Mouse (Mus musculus): ENCODE results near the gene Kif18a. TPM values are rescaled to one million over a fixed set of nuclear protein-coding genes. Genes with fewer than 3 reads are reported as not detected.

Gene Kif18a
- total and polyA plus RNA-seq, 2 experiments from 2014 or later, result 1.3 to 3.3 TPM

DNA sequence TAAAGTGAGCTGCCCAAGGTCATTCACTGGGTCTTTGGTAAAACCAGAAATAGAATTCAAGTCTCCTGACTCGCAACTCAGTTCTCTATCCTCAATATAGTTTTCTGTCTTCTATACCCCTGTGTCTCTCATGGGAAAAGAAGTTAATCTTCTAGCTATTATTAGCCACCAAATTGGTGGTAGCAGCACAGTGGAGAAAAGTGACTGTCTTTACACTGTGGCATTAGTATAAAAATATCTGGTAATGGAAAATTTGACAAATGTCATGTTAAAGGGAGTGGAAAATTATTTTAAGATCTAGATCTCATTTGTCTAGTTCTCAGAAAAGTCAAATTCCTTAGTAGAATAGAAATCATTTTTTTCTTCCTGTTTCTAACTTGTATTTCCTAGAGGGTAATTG is 51.3 kb downstream of the Kif18a start:
- H3K9ac ChIP-seq (replicated peaks; ENCODE audit: low read depth, low read length), result no peak overlapping the region
- 35% methylated on average over 1 of the region's 1 CpGs for WGBS

DNA sequence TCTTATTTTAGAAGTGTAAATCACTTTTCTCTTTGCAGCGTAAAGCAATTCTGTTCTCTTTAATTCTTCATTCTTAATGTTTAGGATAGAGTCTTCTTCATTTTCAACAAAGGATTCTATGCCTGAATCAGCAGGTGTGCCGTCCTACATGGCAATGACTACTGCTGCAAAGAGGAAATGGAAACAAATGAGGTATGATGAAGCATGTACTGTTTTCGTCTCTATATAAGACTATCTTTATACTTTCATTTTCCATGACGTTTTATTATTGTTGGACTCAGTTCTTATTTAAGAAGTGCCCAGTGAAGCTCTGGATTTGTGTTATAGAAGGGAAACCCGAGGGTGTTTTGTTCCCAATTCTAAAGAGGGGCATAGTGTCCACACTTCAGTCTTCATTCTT is 53.7 kb downstream of the Kif18a start:
- H3K4me1 ChIP-seq (ENCODE audit: control insufficient read depth, insufficient read depth), result no peaks in the 10 kb centered on the region
- DNase-seq (ENCODE audit: low spot score) (no peak), ATAC-seq (ENCODE audit: insufficient read depth, low read depth) (no peak)
- no peak overlapping the region for H3K9ac ChIP-seq (replicated peaks; ENCODE audit: low read depth, low read length)
- H3K27me3 ChIP-seq (ENCODE audit: control insufficient read depth, insufficient read depth, low read length), result no peaks in the 10 kb centered on the region
- 93% methylated on average over 5 of the region's 5 CpGs for WGBS
- TF ChIP-seq EP300 (IDR thresholded peaks at IDR 0.05; ENCODE audit: low read depth), result no peak
- TF ChIP-seq CTCF (IDR thresholded peaks at IDR 0.05; ENCODE audit: low read depth), result no peak
- H3K4me2 ChIP-seq (ENCODE audit: low read depth, low read length), result no peak overlapping the region
- no peak overlapping the region for H3K4me3 ChIP-seq (ENCODE audit: low read depth, low read length)
- no peak overlapping the region for H3K27ac ChIP-seq (ENCODE audit: low read depth)
- no peaks in the 10 kb centered on the region for H3K9me3 ChIP-seq (replicated peaks; ENCODE audit: control insufficient read depth, low read length)
- H3K36me3 ChIP-seq (replicated peaks; ENCODE audit: control insufficient read depth, insufficient read depth, low read length), result peaks cover 12% of the 10 kb centered on the region

More for the DNA sequence above, 51.3 kb downstream of the Kif18a start:
- H3K36me3 ChIP-seq (replicated peaks; ENCODE audit: control insufficient read depth, insufficient read depth, low read length), result peaks cover 9% of the 10 kb centered on the region
- no peak overlapping the region for H3K27ac ChIP-seq (ENCODE audit: low read depth)
- no peak overlapping the region for H3K4me2 ChIP-seq (ENCODE audit: low read depth, low read length)
- TF ChIP-seq CTCF (IDR thresholded peaks at IDR 0.05; ENCODE audit: low read depth) (no peak), EP300 (IDR thresholded peaks at IDR 0.05; ENCODE audit: low read depth) (no peak)
- no peaks in the 10 kb centered on the region for H3K4me1 ChIP-seq (ENCODE audit: control insufficient read depth, insufficient read depth)
- ATAC-seq (ENCODE audit: insufficient read depth, low read depth), result no peak
- DNase-seq (ENCODE audit: low spot score), result no peak
- H3K9me3 ChIP-seq (replicated peaks; ENCODE audit: control insufficient read depth, low read length), result no peaks in the 10 kb centered on the region
- H3K27me3 ChIP-seq (ENCODE audit: control insufficient read depth, insufficient read depth, low read length), result no peaks in the 10 kb centered on the region
- H3K4me3 ChIP-seq (ENCODE audit: low read depth, low read length), result no peak overlapping the region

DNA sequence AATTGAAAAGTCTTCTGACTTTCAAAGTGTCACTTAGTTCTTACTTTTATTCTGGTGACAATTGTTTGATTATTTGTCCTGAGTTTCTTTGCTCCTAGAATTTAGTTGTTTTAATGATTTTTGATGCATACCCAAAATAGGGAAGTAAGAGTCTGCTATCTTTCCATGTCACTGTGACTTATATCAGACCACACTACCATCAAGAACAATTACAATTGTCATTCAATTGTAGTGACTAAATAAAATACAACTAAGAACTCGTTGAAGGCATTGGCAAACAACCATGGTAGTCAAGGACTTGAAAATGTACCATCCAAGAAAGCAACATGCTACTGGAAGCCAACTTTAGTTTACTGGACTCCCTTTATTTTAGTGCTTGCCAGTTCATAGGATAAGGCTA is 55.2 kb downstream of the Kif18a start:
- H3K27ac ChIP-seq (ENCODE audit: low read depth), result no peak overlapping the region
- TF ChIP-seq EP300 (IDR thresholded peaks at IDR 0.05; ENCODE audit: low read depth), result no peak
- TF ChIP-seq CTCF (IDR thresholded peaks at IDR 0.05; ENCODE audit: low read depth), result no peak
- ATAC-seq (ENCODE audit: insufficient read depth, low read depth), result no peak
- no peaks in the 10 kb centered on the region for H3K27me3 ChIP-seq (ENCODE audit: control insufficient read depth, insufficient read depth, low read length)
- H3K9me3 ChIP-seq (replicated peaks; ENCODE audit: control insufficient read depth, low read length), result no peaks in the 10 kb centered on the region
- no peak overlapping the region for H3K9ac ChIP-seq (replicated peaks; ENCODE audit: low read depth, low read length)
- H3K36me3 ChIP-seq (replicated peaks; ENCODE audit: control insufficient read depth, insufficient read depth, low read length), result peaks cover 12% of the 10 kb centered on the region
- no peaks in the 10 kb centered on the region for H3K4me1 ChIP-seq (ENCODE audit: control insufficient read depth, insufficient read depth)
- H3K4me3 ChIP-seq (ENCODE audit: low read depth, low read length), result no peak overlapping the region
- no peak for DNase-seq (ENCODE audit: low spot score)
- H3K4me2 ChIP-seq (ENCODE audit: low read depth, low read length), result no peak overlapping the region
- 86% methylated on average over 1 of the region's 1 CpGs for WGBS

DNA sequence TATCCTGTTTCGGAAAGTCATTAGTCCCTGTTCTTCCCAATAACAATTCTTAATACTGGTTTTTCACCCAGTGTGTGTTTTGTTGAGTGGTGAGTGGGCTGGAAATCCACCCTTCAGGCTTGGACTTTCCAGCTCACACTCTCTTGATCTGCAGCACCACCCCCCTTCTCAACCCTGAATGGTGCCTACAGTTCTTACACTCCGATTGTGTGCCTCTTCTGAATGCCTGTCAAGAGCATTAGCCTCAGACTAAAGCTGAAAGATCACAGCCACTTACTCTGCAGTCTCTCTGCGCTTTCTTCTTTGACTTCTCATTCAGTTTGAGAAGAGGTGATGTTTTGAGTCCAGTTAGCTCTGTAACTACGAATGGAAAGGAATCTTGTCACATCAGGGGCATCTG is 64.8 kb downstream of the Kif18a start:
- Histone ChIP-seq H3K27me3 (ENCODE audit: control insufficient read depth, insufficient read depth, low read length) (no peaks in the 10 kb centered on the region), H3K4me3 (ENCODE audit: low read depth, low read length) (no peak overlapping the region), H3K4me1 (ENCODE audit: control insufficient read depth, insufficient read depth) (no peaks in the 10 kb centered on the region), H3K27ac (ENCODE audit: low read depth) (no peak overlapping the region), H3K9ac (replicated peaks; ENCODE audit: low read depth, low read length) (no peak overlapping the region), H3K36me3 (replicated peaks; ENCODE audit: control insufficient read depth, insufficient read depth, low read length) (no peaks in the 10 kb centered on the region), H3K9me3 (replicated peaks; ENCODE audit: control insufficient read depth, low read length) (no peaks in the 10 kb centered on the region), H3K4me2 (ENCODE audit: low read depth, low read length) (no peak overlapping the region)
- 77% methylated on average over 4 of the region's 4 CpGs for whole genome bisulfite sequencing
- TF ChIP-seq CTCF (IDR thresholded peaks at IDR 0.05; ENCODE audit: low read depth) (no peak), EP300 (IDR thresholded peaks at IDR 0.05; ENCODE audit: low read depth) (no peak)
- ATAC-seq (ENCODE audit: insufficient read depth, low read depth) (no peak), DNase-seq (ENCODE audit: low spot score) (no peak)

DNA sequence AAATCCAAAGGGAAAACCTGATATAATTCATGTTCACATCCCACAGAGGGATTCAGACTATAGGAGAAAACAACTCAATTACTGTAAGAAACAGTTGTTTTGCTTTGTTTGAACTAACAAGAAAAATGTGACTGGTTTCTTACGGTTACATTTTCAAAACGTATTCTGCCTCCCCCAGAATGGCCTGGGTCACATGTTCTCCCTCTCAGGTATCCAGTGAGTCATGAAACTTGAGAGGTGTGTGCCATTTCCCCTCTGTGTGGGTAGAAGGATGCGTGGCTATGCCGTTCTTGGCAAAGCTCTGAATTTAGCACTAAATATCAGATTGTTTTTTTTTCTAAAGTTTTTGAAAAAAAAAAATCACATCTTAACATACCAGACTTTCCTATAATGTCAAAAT is 68.2 kb downstream of the Kif18a start:
- Histone ChIP-seq H3K9me3 (replicated peaks; ENCODE audit: control insufficient read depth, low read length) (no peaks in the 10 kb centered on the region), H3K36me3 (replicated peaks; ENCODE audit: control insufficient read depth, insufficient read depth, low read length) (no peaks in the 10 kb centered on the region), H3K4me1 (ENCODE audit: control insufficient read depth, insufficient read depth) (no peaks in the 10 kb centered on the region), H3K9ac (replicated peaks; ENCODE audit: low read depth, low read length) (no peak overlapping the region), H3K4me2 (ENCODE audit: low read depth, low read length) (no peak overlapping the region), H3K4me3 (ENCODE audit: low read depth, low read length) (no peak overlapping the region), H3K27ac (ENCODE audit: low read depth) (no peak overlapping the region), H3K27me3 (ENCODE audit: control insufficient read depth, insufficient read depth, low read length) (no peaks in the 10 kb centered on the region)
- ATAC-seq (ENCODE audit: insufficient read depth, low read depth) (no peak), DNase-seq (ENCODE audit: low spot score) (no peak)
- WGBS, result 72% methylated on average over 4 of the region's 4 CpGs
- no peak for TF ChIP-seq CTCF (IDR thresholded peaks at IDR 0.05; ENCODE audit: low read depth)
- TF ChIP-seq EP300 (IDR thresholded peaks at IDR 0.05; ENCODE audit: low read depth), result no peak

DNA sequence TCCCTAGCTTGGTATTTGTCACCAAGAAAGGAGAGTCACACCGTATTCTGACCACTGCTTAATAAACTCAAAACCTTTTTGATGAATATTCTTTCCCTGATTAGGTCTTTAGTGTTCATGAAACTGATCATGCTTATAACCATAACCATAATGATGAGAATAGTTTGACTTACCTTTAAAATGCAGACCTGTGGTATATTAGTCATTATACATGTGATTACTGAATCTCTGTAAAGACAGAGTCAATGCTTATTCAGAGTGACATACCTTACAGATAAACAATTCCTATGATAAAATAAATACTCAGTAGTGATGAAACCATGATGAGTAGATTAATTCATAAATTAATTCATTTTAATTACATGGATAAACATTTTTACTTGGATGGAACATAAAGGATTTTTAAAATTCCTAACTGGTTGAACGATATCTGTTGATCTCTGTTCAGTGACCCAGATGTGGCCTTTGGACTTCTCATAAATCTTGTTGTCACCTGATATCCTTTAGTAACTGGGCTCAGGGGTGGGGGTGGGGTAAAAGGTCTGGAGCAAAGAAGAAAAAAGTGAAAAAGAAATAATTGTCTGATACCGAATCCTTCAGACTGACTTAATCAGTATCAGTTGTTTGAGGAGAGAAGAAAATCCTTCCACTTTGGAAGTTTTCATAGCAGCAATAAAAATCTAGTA is 78.1 kb downstream of the Kif18a start:
- Histone ChIP-seq H3K9me3 (replicated peaks; ENCODE audit: control insufficient read depth, low read length) (no peaks in the 10 kb centered on the region), H3K4me1 (ENCODE audit: control insufficient read depth, insufficient read depth) (no peaks in the 10 kb centered on the region), H3K27me3 (ENCODE audit: control insufficient read depth, insufficient read depth, low read length) (no peaks in the 10 kb centered on the region), H3K9ac (replicated peaks; ENCODE audit: low read depth, low read length) (no peak overlapping the region), H3K36me3 (replicated peaks; ENCODE audit: control insufficient read depth, insufficient read depth, low read length) (no peaks in the 10 kb centered on the region), H3K4me3 (ENCODE audit: low read depth, low read length) (no peak overlapping the region), H3K4me2 (ENCODE audit: low read depth, low read length) (no peak overlapping the region), H3K27ac (ENCODE audit: low read depth) (no peak overlapping the region)
- DNase-seq (ENCODE audit: low spot score), result no peak
- no peak for ATAC-seq (ENCODE audit: insufficient read depth, low read depth)
- no peak for TF ChIP-seq EP300 (IDR thresholded peaks at IDR 0.05; ENCODE audit: low read depth)
- TF ChIP-seq CTCF (IDR thresholded peaks at IDR 0.05; ENCODE audit: low read depth), result no peak
- 74% methylated on average over 3 of the region's 3 CpGs for WGBS
